24 mouse cellular contexts compared by ENCODE assay signal in the genomic region with DNA sequence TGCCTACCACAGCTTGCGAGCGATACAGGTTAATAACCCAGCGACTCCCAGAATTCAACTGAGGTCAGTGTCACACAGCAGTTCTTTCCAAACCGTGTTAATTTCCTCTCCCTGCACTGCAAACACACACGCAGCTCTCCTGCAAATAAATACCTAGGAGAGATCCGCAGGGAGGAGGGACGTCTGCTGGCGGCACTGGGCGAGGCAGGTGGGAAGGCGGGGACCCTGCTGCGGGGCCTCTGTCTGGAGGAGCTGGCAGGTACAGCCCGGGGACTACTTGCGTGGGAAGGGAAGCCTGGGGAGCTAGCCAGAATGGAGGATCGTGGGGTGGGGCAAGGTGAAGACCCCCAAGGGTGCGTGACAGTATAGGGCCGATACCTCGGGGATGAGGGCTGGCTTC. TPM values are rescaled to one million over a fixed set of nuclear protein-coding genes. Genes with fewer than 3 reads are reported as not detected.
DNase-seq lines count a peak whose midpoint lies in the region; ATAC-seq and TF ChIP-seq lines count a peak whose summit lies in the region.
"Had no signal": no experiment of that assay in that cellular context is flagged by ENCODE, and none has a peak within 500 bp of the region (broad histone marks: within the 10 kb centered on the region; RNA-seq: fewer than 3 reads in every experiment).

No protein-coding gene starts in this region.

- H3K4me2 ChIP-seq in embryonic facial prominence, embryonic 13.5 days, result no peak overlapping the region
- no peak overlapping the region for H3K4me2 ChIP-seq in hindbrain, postnatal 0 days (ENCODE audit: low read depth, low read length)
- H3K4me2 ChIP-seq in hindbrain, embryonic 14.5 days (replicated peaks), result no peak overlapping the region
- no peak overlapping the region for H3K4me2 ChIP-seq in embryonic facial prominence, embryonic 14.5 days (ENCODE audit: low read depth, low read length)
- no peak overlapping the region for H3K4me2 ChIP-seq in stomach, embryonic 15.5 days
- no peak overlapping the region for H3K4me2 ChIP-seq in midbrain, embryonic 11.5 days
- H3K4me2 ChIP-seq: forebrain, embryonic 15.5 days; heart, embryonic 13.5 days; limb, embryonic 12.5 days; lung, embryonic 15.5 days; midbrain, embryonic 12.5 days had no signal

- no peak for TF ChIP-seq CTCF in hindbrain, postnatal 0 days (IDR thresholded peaks at IDR 0.05; ENCODE audit: low read depth)

- H3K9me3 ChIP-seq in embryonic facial prominence, embryonic 13.5 days, result no peaks in the 10 kb centered on the region
- H3K9me3 ChIP-seq in embryonic facial prominence, embryonic 10.5 days, result no peaks in the 10 kb centered on the region
- H3K9me3 ChIP-seq in hindbrain, postnatal 0 days (ENCODE audit: low read length), result no peaks in the 10 kb centered on the region
- H3K9me3 ChIP-seq in hindbrain, embryonic 14.5 days (ENCODE audit: control insufficient read depth, low read length), result no peaks in the 10 kb centered on the region
- H3K9me3 ChIP-seq in embryonic facial prominence, embryonic 14.5 days (ENCODE audit: control insufficient read depth, low read length), result no peaks in the 10 kb centered on the region
- no peaks in the 10 kb centered on the region for H3K9me3 ChIP-seq in stomach, embryonic 15.5 days
- H3K9me3 ChIP-seq in midbrain, embryonic 11.5 days (ENCODE audit: control insufficient read depth, low read length), result no peaks in the 10 kb centered on the region
- H3K9me3 ChIP-seq: forebrain, embryonic 15.5 days; heart, embryonic 13.5 days; hindbrain, embryonic 10.5 days; limb, embryonic 12.5 days; lung, embryonic 15.5 days; midbrain, embryonic 12.5 days had no signal

- H3K4me1 ChIP-seq in embryonic facial prominence, embryonic 13.5 days, result peaks cover 19% of the 10 kb centered on the region
- H3K4me1 ChIP-seq in embryonic facial prominence, embryonic 10.5 days, result peaks cover 14% of the 10 kb centered on the region
- H3K4me1 ChIP-seq in hindbrain, postnatal 0 days (ENCODE audit: insufficient read depth, low read length), result no peaks in the 10 kb centered on the region
- H3K4me1 ChIP-seq in hindbrain, embryonic 14.5 days (replicated peaks; ENCODE audit: control insufficient read depth, insufficient read depth, low read length), result no peaks in the 10 kb centered on the region; the same call in 1 of the 2 replicates
- no peaks in the 10 kb centered on the region for H3K4me1 ChIP-seq in embryonic facial prominence, embryonic 14.5 days (ENCODE audit: control insufficient read depth, insufficient read depth, low read length)
- H3K4me1 ChIP-seq in stomach, embryonic 15.5 days, result no peaks in the 10 kb centered on the region
- H3K4me1 ChIP-seq in midbrain, embryonic 11.5 days (ENCODE audit: control insufficient read depth, insufficient read depth, low read length), result no peaks in the 10 kb centered on the region
- H3K4me1 ChIP-seq: forebrain, embryonic 15.5 days; heart, embryonic 13.5 days; limb, embryonic 12.5 days; lung, embryonic 15.5 days had no signal

- DNase-seq in embryonic facial prominence, embryonic 10.5 days (ENCODE audit: low spot score), result no peak
- DNase-seq in hindbrain, postnatal 0 days (ENCODE audit: low spot score), result no peak
- DNase-seq in hindbrain, embryonic 14.5 days (ENCODE audit: low spot score), result no peak
- peak; percentile 4 for DNase-seq in embryonic facial prominence, embryonic 14.5 days (ENCODE audit: low spot score)
- DNase-seq in midbrain, embryonic 11.5 days (ENCODE audit: low spot score, missing footprints), result no peak
- DNase-seq in right cerebral cortex, postnatal 4 days, result no peak
- DNase-seq: adrenal gland, postnatal 14 days; cerebellum, adult 11-12 months; cerebellum, adult 9-11 months; embryo, embryonic 11 days; heart, adult 2 months; heart, postnatal 10 days; kidney, adult 9 months; kidney, postnatal 14 days; right cerebral cortex, postnatal 14 days had no signal

- no peak for ATAC-seq in embryonic facial prominence, embryonic 13.5 days (ENCODE audit: insufficient number of reproducible peaks, insufficient read depth, low FRiP score, low TSS enrichment, low read depth)
- no peak for ATAC-seq in hindbrain, postnatal 0 days
- no peak for ATAC-seq in hindbrain, embryonic 14.5 days (ENCODE audit: low FRiP score)
- no peak for ATAC-seq in embryonic facial prominence, embryonic 14.5 days (ENCODE audit: low read depth)
- peak; percentile 53; the same call in 1 of the 2 replicates for ATAC-seq in stomach, embryonic 15.5 days (ENCODE audit: insufficient read depth, low FRiP score, low read depth)
- ATAC-seq in midbrain, embryonic 11.5 days (ENCODE audit: low FRiP score), result no peak
- ATAC-seq: forebrain, embryonic 15.5 days; Patski had no signal

- WGBS in embryonic facial prominence, embryonic 13.5 days, result 87% methylated on average over 17 of the region's 17 CpGs
- WGBS in embryonic facial prominence, embryonic 10.5 days, result 93% methylated on average over 17 of the region's 17 CpGs
- 85% methylated on average over 17 of the region's 17 CpGs for WGBS in hindbrain, postnatal 0 days
- 87% methylated on average over 17 of the region's 17 CpGs for WGBS in hindbrain, embryonic 14.5 days
- 86% methylated on average over 17 of the region's 17 CpGs for WGBS in embryonic facial prominence, embryonic 14.5 days
- WGBS in stomach, embryonic 15.5 days, result 86% methylated on average over 17 of the region's 17 CpGs
- WGBS in midbrain, embryonic 11.5 days, result 93% methylated on average over 17 of the region's 17 CpGs

- 0 out of 2 replicates have a peak overlapping the region, but pooled peaks have one; percentile 13 for H3K27ac ChIP-seq in embryonic facial prominence, embryonic 13.5 days
- no peak overlapping the region for H3K27ac ChIP-seq in embryonic facial prominence, embryonic 10.5 days (replicated peaks)
- 0 out of 2 replicates have a peak overlapping the region, but pooled peaks have one; percentile 11 for H3K27ac ChIP-seq in hindbrain, postnatal 0 days
- no peak overlapping the region for H3K27ac ChIP-seq in hindbrain, embryonic 14.5 days
- no peak overlapping the region for H3K27ac ChIP-seq in embryonic facial prominence, embryonic 14.5 days (replicated peaks; ENCODE audit: low read depth, low read length)
- H3K27ac ChIP-seq in stomach, embryonic 15.5 days, result peak overlapping the region; percentile 58
- H3K27ac ChIP-seq in midbrain, embryonic 11.5 days (ENCODE audit: low read depth, low read length), result no peak overlapping the region
- H3K27ac ChIP-seq: forebrain, embryonic 15.5 days; heart, adult 2 months; heart, embryonic 13.5 days; hindbrain, embryonic 10.5 days; limb, embryonic 12.5 days; lung, embryonic 15.5 days; midbrain, embryonic 12.5 days had no signal

- H3K9ac ChIP-seq in embryonic facial prominence, embryonic 13.5 days, result no peak overlapping the region
- no peak overlapping the region for H3K9ac ChIP-seq in hindbrain, postnatal 0 days (replicated peaks; ENCODE audit: low read length)
- H3K9ac ChIP-seq in hindbrain, embryonic 14.5 days, result no peak overlapping the region
- no peak overlapping the region for H3K9ac ChIP-seq in embryonic facial prominence, embryonic 14.5 days (ENCODE audit: low read depth, low read length)
- H3K9ac ChIP-seq in stomach, embryonic 15.5 days, result no peak overlapping the region
- H3K9ac ChIP-seq in midbrain, embryonic 11.5 days (ENCODE audit: low read length), result no peak overlapping the region
- H3K9ac ChIP-seq: forebrain, embryonic 15.5 days; heart, embryonic 13.5 days; limb, embryonic 12.5 days; lung, embryonic 15.5 days; midbrain, embryonic 12.5 days had no signal

- peaks cover 96% of the 10 kb centered on the region for H3K36me3 ChIP-seq in embryonic facial prominence, embryonic 13.5 days
- H3K36me3 ChIP-seq in embryonic facial prominence, embryonic 10.5 days (replicated peaks), result peaks cover 99% of the 10 kb centered on the region
- H3K36me3 ChIP-seq in hindbrain, postnatal 0 days (ENCODE audit: insufficient read depth, low read length), result peaks cover 60% of the 10 kb centered on the region
- peaks cover 97% of the 10 kb centered on the region for H3K36me3 ChIP-seq in hindbrain, embryonic 14.5 days (replicated peaks; ENCODE audit: control insufficient read depth, insufficient read depth)
- H3K36me3 ChIP-seq in embryonic facial prominence, embryonic 14.5 days (ENCODE audit: control insufficient read depth, insufficient read depth, low read length), result peaks cover 89% of the 10 kb centered on the region
- H3K36me3 ChIP-seq in stomach, embryonic 15.5 days, result peaks cover 36% of the 10 kb centered on the region
- H3K36me3 ChIP-seq in midbrain, embryonic 11.5 days (ENCODE audit: control insufficient read depth, insufficient read depth, low read length), result peaks cover 5% of the 10 kb centered on the region; the same call in 1 of the 2 replicates

- H3K4me3 ChIP-seq in embryonic facial prominence, embryonic 13.5 days, result no peak overlapping the region
- H3K4me3 ChIP-seq in embryonic facial prominence, embryonic 10.5 days, result no peak overlapping the region
- no peak overlapping the region for H3K4me3 ChIP-seq in hindbrain, postnatal 0 days (ENCODE audit: low read length)
- H3K4me3 ChIP-seq in hindbrain, embryonic 14.5 days (replicated peaks; ENCODE audit: low read length), result no peak overlapping the region
- H3K4me3 ChIP-seq in embryonic facial prominence, embryonic 14.5 days (ENCODE audit: low read depth, low read length), result no peak overlapping the region
- no peak overlapping the region for H3K4me3 ChIP-seq in stomach, embryonic 15.5 days (replicated peaks)
- H3K4me3 ChIP-seq in midbrain, embryonic 11.5 days (ENCODE audit: low read depth, low read length), result no peak overlapping the region
- H3K4me3 ChIP-seq: forebrain, embryonic 15.5 days; heart, adult 2 months; heart, embryonic 13.5 days; hindbrain, embryonic 10.5 days; limb, embryonic 12.5 days; lung, embryonic 15.5 days; midbrain, embryonic 12.5 days had no signal

- no peaks in the 10 kb centered on the region for H3K27me3 ChIP-seq in embryonic facial prominence, embryonic 13.5 days
- H3K27me3 ChIP-seq in embryonic facial prominence, embryonic 10.5 days (replicated peaks; ENCODE audit: low read depth, poor library complexity, severe bottlenecking), result no peaks in the 10 kb centered on the region
- no peaks in the 10 kb centered on the region for H3K27me3 ChIP-seq in hindbrain, postnatal 0 days (ENCODE audit: insufficient read depth, low read length)
- no peaks in the 10 kb centered on the region for H3K27me3 ChIP-seq in hindbrain, embryonic 14.5 days (ENCODE audit: control insufficient read depth, insufficient read depth, low read length)
- no peaks in the 10 kb centered on the region for H3K27me3 ChIP-seq in embryonic facial prominence, embryonic 14.5 days (replicated peaks; ENCODE audit: control insufficient read depth, insufficient read depth, low read length)
- no peaks in the 10 kb centered on the region for H3K27me3 ChIP-seq in stomach, embryonic 15.5 days (replicated peaks)
- H3K27me3 ChIP-seq in midbrain, embryonic 11.5 days (ENCODE audit: control insufficient read depth, insufficient read depth, low read length), result no peaks in the 10 kb centered on the region
- H3K27me3 ChIP-seq: forebrain, embryonic 15.5 days; heart, embryonic 13.5 days; limb, embryonic 12.5 days; lung, embryonic 15.5 days; midbrain, embryonic 12.5 days; Patski had no signal

RNA-seq across cellular contexts. Expression of gene Ube4b, which starts 46.7 kb away (rescaled TPM):
- 48.7 and 49.4 TPM in 2 replicates for polyA plus RNA-seq in embryonic facial prominence, embryonic 13.5 days (2015; fragmentation: Nextera tagmentation; extraction: Ambion mirVana)
- polyA plus RNA-seq in embryonic facial prominence, embryonic 10.5 days (2016; fragmentation: Nextera tagmentation; extraction: Ambion mirVana), result 65.5 and 71.8 TPM in 2 replicates
- 81.6 and 117 TPM in 2 replicates for total RNA-seq in hindbrain, postnatal 0 days (2014; rRNA removed)
- polyA plus RNA-seq in hindbrain, postnatal 0 days (2015; fragmentation: Nextera tagmentation; extraction: Ambion mirVana), result 44.3 and 48.1 TPM in 2 replicates
- 53.8 and 55.3 TPM in 2 replicates for polyA plus RNA-seq in hindbrain, embryonic 14.5 days (2014; fragmentation: Nextera tagmentation; extraction: Ambion mirVana)
- polyA plus RNA-seq in embryonic facial prominence, embryonic 14.5 days (2014; fragmentation: Nextera tagmentation; extraction: Ambion mirVana), result 42.2 and 43.7 TPM in 2 replicates
- 35.5 and 41.4 TPM in 2 replicates for polyA plus RNA-seq in stomach, embryonic 15.5 days (2015; fragmentation: Nextera tagmentation; extraction: Ambion mirVana)
- polyA plus RNA-seq in midbrain, embryonic 11.5 days (2014; fragmentation: Nextera tagmentation; extraction: Ambion mirVana), result 53.3 and 53.7 TPM in 2 replicates

Comparison
In these comparisons a context has a peak if more than half of its experiments do, and no peak if none do; other contexts are left out.
1. H3K27ac ChIP-seq: peak in embryonic facial prominence, embryonic 13.5 days (single experiment), hindbrain, postnatal 0 days (single experiment) and stomach, embryonic 15.5 days (single experiment); none in embryonic facial prominence, embryonic 10.5 days (single experiment), hindbrain, embryonic 14.5 days (single experiment), embryonic facial prominence, embryonic 14.5 days (single experiment) and midbrain, embryonic 11.5 days (single experiment).